Mouse (Mus musculus): ENCODE data around the gene Efna5. TPM values are rescaled to one million over a fixed set of nuclear protein-coding genes. Genes with fewer than 3 reads are reported as not detected.

The Efna5 gene
- 8.4 and 21.5 TPM in 2 replicates for polyA plus RNA-seq (2012; rRNA removed)

DNA sequence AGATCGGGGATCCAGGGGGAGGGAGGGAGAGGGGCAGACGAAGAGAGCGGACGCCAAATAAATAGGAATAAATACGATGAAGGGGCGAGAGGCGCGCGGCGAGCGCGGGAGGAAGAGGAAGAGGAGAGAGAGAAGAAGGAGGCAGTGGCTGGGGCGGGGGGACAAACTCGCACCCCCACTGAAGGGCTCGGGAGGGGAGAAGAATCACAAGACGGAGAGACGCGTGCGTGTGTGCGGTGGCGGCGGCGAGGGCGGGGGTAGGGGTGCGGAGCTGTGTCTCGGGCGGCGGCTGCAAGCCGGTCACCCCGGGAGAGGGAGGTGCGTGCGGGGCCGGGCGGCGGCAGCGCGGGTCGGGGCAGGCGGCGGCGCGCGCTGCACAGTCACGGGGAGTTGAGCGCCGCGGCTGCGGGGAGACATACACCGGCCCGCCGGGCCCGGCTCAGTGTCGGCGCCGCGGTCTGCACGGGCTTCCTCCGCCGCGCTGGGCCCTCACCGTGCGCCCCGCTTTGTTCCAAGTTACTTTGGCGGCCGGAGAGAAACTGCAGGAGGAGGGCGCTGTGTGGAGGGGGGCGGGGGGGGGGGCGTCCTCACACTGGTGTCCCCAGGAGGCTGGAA, at the start of gene Efna5:
Gene Efna5, minus strand, starts transcription at position 142 of the 615 bp plus-strand sequence.
- DNase-seq (ENCODE audit: low read depth): peak; percentile 65
- TF ChIP-seq CTCF (IDR thresholded peaks at IDR 0.05; ENCODE audit: borderline replicate concordance, extremely low read depth, insufficient read depth, insufficient read length): no peak
- no peak for TF ChIP-seq POLR2A (IDR thresholded peaks at IDR 0.05; ENCODE audit: borderline replicate concordance, extremely low read depth, insufficient read depth, insufficient read length, poor library complexity, severe bottlenecking)

- DNase-seq (ENCODE audit: low read depth): no peak
- TF ChIP-seq CTCF (IDR thresholded peaks at IDR 0.05; ENCODE audit: borderline replicate concordance, extremely low read depth, insufficient read depth, insufficient read length) (no peak), POLR2A (IDR thresholded peaks at IDR 0.05; ENCODE audit: borderline replicate concordance, extremely low read depth, insufficient read depth, insufficient read length, poor library complexity, severe bottlenecking) (no peak)
These were observed 34.2 kb upstream of the Efna5 start for GRCm38 (mm10) chr17:62915304-62915703.

- DNase-seq (ENCODE audit: low read depth): peak; percentile 36
- TF ChIP-seq CTCF (IDR thresholded peaks at IDR 0.05; ENCODE audit: borderline replicate concordance, extremely low read depth, insufficient read depth, insufficient read length) (no peak), POLR2A (IDR thresholded peaks at IDR 0.05; ENCODE audit: borderline replicate concordance, extremely low read depth, insufficient read depth, insufficient read length, poor library complexity, severe bottlenecking) (no peak)
These were observed 24.8 kb upstream of the Efna5 start for GRCm38 (mm10) chr17:62905692-62906445.

- TF ChIP-seq POLR2A (IDR thresholded peaks at IDR 0.05; ENCODE audit: borderline replicate concordance, extremely low read depth, insufficient read depth, insufficient read length, poor library complexity, severe bottlenecking): no peak
- TF ChIP-seq CTCF (IDR thresholded peaks at IDR 0.05; ENCODE audit: borderline replicate concordance, extremely low read depth, insufficient read depth, insufficient read length): no peak
- DNase-seq (ENCODE audit: low read depth): no peak
These were observed 17.9 kb upstream of the Efna5 start for GRCm38 (mm10) chr17:62899066-62899465.

- no peak for DNase-seq (ENCODE audit: low read depth)
- no peak for TF ChIP-seq CTCF (IDR thresholded peaks at IDR 0.05; ENCODE audit: borderline replicate concordance, extremely low read depth, insufficient read depth, insufficient read length)
- no peak for TF ChIP-seq POLR2A (IDR thresholded peaks at IDR 0.05; ENCODE audit: borderline replicate concordance, extremely low read depth, insufficient read depth, insufficient read length, poor library complexity, severe bottlenecking)
These were observed 8.9 kb upstream of the Efna5 start for GRCm38 (mm10) chr17:62889991-62890390.

DNA sequence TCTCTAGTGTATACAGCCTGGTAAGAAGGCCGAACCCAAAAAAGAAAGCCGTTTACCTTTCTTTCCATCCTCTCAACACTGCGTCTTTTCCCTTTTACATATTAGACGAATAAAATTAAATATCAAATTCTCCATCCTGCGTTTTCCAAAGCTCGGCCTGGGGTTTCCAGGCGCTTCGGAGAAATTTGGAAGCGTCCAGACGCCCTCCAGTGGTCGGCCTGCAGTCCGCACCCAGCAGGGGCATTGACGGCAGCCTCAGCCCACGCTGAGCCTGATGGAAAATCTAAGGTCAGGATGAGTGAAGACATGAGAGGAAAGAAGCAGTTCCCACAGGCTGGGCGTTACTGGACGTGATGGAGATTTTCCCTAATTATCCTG, 3.0 kb upstream of the Efna5 start:
- peak; percentile 93 for DNase-seq (ENCODE audit: low read depth)
- TF ChIP-seq POLR2A (IDR thresholded peaks at IDR 0.05; ENCODE audit: borderline replicate concordance, extremely low read depth, insufficient read depth, insufficient read length, poor library complexity, severe bottlenecking) (no peak), CTCF (IDR thresholded peaks at IDR 0.05; ENCODE audit: borderline replicate concordance, extremely low read depth, insufficient read depth, insufficient read length) (peak; percentile 96)

DNA sequence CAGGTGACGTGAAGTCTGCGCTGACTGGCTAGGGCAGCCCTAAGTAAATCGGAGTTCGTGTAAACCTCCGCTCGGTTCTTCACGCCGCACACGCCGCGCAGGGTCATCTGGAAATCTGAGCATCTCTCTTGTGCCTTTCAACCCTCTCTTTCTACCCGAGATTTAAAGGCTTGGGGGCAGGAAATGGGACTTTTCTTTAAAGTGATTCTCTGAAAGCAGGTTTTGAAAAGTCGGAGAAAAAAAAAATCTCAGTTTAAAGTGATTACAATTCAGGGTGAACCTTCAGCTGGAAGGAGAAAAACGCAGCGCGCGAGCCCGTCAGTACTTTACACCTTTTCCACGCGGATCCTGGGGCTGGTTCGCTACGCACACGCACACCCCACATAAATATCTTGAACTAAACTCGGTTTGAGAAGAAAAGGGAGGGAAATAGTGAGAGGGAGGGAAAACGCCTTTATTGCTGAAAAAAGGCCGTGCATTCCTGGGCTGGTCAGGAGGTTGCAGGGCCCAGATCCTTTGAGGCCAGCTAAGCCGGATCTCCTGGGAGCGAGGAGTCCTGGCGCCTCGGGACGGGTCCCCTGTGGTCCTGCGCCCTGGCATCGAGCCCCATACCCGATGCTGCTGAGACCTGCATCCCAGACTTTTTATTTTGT, 2.5 kb upstream of the Efna5 start:
- TF ChIP-seq POLR2A (IDR thresholded peaks at IDR 0.05; ENCODE audit: borderline replicate concordance, extremely low read depth, insufficient read depth, insufficient read length, poor library complexity, severe bottlenecking) (no peak), CTCF (IDR thresholded peaks at IDR 0.05; ENCODE audit: borderline replicate concordance, extremely low read depth, insufficient read depth, insufficient read length) (no peak)
- no peak for DNase-seq (ENCODE audit: low read depth)

DNA sequence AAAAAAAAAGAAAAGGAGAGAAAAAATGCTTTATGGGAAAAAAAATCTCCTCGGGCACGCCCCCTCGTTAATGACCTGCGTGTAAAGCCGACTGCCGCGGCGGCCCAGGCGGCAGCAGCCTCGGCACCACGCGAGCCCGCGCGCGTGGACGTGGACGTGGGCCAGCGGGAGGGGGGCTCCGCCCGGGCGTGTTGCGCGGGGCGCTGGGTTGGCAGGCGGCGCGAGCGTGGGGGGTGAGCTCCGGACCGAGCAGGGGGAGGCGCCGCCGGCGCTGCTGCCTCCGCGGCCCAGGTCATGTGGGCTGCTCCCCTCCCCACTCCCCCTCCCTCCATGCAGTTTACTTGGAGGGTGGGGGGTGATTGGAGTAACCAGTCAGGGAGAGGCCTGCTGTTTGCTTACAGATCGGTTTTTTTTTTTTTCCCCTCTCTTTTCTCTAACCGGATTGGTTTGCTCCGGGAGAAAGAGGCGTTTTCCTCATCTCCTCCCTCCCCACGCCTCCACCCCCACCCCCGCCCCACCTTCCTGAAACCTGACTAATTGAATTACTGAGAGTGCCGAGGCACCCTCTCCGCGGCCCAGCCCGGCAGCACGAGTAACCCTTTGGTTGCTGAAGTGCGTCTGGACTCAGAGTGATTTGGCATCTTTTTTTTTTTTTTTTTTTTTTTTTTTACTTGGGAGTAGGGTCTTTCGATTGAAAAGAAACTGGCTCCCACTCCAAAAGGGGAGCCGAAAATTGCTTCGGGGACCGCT, 1.8 kb upstream of the Efna5 start:
- no peak for TF ChIP-seq CTCF (IDR thresholded peaks at IDR 0.05; ENCODE audit: borderline replicate concordance, extremely low read depth, insufficient read depth, insufficient read length)
- peak; percentile 67 for TF ChIP-seq POLR2A (IDR thresholded peaks at IDR 0.05; ENCODE audit: borderline replicate concordance, extremely low read depth, insufficient read depth, insufficient read length, poor library complexity, severe bottlenecking)
- peak; percentile 98 for DNase-seq (ENCODE audit: low read depth)

GRCm38 (mm10) chr17:62881791-62882725, 941 bp upstream of the Efna5 start:
- TF ChIP-seq POLR2A (IDR thresholded peaks at IDR 0.05; ENCODE audit: borderline replicate concordance, extremely low read depth, insufficient read depth, insufficient read length, poor library complexity, severe bottlenecking): no peak
- no peak for TF ChIP-seq CTCF (IDR thresholded peaks at IDR 0.05; ENCODE audit: borderline replicate concordance, extremely low read depth, insufficient read depth, insufficient read length)
- DNase-seq (ENCODE audit: low read depth): peak; percentile 85

Measured in brain, embryonic 14.5 days (tissue).